Mouse (Mus musculus) cerebellum, adult 9-11 months (tissue): ENCODE measurements at regions not wholly inside any gene's neighbourhood (a gene's known extent, or its start where the extent isn't known, plus 50 kb on each side); places are given as distances from the start of the nearest gene placed in this dataset.
"Not testable (repeated sequence)": the region's sequence is repeated elsewhere in the genome, so short reads cannot be mapped to it uniquely, and the experiment has no call there.

ENCODE experiments used
- DNase-seq: peaks from one replicate; pipeline ENCODE4 v3.0.0; 2022

DNA sequence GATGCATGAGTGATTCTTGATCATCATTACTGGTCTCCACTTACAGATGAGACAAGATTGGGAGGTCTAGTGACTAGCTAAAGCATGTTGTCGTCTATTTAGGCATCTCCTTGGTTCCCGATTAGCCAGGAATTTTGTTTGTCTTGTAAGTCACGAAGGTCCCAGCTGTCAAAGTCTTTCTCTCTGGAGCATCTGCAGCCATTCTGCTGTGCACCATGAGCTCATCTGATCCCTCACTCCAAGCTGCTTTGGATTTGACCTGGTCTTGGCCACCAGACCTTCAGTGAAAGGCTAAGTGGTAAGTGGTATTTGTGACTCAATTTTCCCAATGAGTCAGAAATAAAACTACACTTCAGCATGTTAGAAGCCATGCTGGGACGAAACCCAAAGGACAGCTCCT, 53.3 kb upstream of the Creb5 start:
- DNase-seq: no peak

DNA sequence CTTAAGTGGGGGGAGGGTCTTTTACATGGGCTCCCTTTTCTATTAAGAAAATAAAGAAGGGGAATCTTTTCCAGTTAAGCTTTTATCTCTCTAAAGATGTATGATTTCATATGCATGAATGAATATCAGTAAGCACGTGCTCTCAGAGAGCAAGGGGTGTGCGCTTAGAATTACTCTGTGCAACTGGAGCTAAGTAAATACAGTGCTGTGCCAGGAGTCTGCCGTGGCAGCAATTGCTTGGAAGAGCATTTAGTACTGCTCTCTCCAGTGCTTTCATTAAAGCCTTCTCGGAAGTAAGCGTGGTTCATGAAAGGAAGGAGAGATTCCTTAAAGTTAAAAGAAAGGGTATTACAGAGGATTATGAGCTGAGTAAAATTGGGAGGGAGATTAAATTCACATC, 54.5 kb upstream of the Creb5 start:
- DNase-seq: no peak

DNA sequence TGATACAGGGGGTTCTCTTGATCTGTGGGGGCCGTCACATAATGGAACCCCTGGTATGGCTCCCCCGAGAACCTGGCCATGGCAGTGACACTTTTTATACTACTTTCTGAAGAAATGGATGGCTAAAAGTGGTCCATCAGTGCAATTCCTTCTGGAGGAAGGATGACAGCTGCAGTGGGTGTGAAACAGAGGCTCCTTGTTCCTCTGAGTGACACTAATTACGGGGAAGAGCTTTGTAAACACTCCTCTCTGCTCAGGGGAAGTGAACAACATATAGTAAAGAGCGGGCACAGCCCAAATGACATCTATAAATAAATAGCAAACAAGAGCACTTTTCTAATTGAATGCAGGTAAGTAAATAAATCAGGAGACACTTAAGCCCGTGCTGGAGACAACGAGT, 57.7 kb upstream of the Creb5 start:
- no peak for DNase-seq

DNA sequence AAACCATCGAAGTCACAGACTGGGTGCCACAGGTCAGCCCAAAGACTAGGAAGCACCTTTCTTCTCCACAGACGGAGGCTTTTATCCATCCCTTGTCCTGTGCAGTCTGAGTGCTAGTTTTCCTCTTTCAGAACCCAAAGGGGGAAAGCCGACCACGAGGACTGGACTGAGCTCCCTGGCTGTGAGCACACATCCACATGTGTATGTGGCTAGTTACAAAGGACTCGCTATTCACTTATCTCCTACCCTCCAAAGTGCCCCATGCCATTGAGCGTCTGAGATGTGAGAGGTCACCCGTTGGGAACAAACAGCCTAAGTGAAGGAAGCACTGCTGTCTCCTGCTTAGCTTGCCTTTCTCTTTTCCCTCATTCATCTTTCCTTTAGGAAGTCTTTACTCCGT, 65.0 kb upstream of the Creb5 start:
- no peak for DNase-seq

DNA sequence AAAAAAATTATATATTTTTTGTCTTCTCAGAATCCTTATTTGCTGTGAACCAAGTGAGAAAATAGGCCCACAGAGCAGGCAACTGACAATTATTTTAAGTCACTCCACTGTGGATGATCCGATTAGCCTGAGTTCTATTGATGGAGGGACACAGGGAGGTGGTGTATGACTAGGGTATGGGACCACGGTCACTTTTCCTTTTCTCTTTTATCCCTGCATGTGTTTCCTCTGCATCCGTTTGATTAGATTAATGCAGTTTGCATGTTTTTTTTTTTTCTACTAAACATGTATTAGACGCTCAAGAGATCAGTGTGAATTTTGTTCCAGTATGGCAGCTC, 65.4 kb upstream of the Creb5 start:
- DNase-seq: no peak

DNA sequence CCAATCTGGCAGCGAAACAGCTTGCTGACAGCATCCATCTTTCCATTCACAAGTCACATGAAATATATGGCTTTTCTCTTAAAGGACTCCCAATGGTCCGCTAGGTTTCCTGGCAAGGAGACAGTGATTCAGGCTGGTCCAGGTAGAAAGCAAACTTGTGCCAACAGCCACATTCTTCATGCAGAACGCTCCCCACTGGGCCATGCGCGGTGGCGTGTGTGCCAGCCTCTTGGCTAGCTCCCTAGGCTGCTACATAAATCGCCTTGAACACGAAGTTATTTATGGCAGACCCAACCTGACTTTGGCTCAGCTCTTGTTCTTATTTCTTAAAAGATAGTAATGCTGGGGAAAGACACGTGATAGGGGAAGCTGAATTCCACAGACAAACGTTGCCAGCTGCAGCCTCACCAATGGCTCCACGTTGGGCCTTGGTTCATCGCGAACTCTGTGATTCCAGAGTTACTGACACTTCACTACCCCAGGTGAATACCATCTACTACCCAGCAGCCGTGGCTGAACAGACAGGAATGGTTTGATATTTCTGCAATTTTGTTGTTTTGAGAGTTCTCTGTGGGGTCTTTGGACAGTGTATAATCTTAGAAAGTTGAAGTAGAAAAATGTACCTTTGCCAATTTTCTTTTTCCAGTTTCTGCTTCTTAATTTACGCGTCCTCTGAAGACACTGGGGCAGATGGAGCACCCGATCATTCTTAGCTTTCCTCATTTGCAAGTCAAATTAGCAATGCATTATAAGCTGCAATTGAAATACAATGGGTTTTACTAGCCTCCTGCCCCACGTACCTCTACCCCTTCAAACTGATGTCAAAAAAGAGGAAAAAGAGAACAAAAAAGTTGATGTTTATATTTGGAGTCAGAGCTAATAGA, 66.0 kb upstream of the Creb5 start:
- DNase-seq: peak; percentile 51

DNA sequence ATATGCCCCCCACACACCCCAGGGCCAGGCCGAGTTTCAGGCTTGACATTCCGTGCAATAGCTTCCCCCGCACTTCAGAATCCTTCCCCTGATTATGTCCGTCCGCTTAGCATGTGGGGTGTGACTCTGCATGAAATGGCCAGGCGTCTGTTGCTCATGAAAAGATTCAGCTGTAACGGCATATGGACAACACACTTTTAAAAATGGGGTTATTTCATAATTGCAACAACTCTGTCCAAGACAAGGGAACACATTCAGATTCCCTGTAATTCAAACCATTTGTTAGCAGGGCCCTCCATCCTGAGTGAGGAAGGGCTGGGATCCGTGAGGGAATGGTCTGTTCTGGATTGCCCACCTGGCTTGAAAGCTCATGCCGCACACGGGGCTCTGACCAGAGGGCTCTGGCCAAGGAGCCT, 68.2 kb upstream of the Creb5 start:
- DNase-seq: no peak

DNA sequence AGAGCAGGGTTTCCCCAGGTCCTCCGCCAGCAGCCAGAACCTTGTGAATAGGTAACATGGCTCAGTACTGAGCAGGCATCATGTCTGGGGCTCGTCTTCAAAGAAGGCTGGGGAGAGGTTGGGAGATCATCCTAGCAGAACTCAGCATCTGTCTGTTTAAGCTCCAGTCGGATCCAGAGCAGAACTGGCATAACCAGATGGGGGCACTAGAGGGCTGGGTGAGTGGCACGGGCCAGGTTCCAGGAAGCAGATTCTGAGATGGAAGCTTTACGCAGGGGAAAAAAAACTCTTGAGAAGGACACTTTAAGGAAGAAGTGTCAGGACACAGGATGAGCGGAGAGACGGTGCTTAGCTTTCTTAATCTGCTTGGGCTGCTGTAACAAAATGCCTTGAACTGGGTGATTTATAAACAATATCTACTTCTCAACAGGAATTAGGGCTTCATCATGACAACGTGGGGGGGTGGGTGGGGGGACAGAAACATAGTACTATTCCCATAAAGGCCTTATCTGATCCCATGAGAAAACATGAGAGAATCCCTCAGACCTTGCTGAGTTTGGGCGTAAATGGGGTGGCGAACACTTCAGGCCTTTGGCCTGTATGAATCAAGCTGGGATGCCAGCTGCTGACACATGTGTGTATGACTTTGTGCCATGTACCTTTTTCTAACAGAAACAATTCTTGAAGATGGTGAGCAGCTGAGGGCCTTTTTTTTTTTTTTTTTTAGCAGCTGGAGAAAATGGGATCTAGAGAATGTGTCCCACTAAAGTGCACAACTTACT, 69.6 kb upstream of the Creb5 start:
- peak; percentile 58 for DNase-seq

DNA sequence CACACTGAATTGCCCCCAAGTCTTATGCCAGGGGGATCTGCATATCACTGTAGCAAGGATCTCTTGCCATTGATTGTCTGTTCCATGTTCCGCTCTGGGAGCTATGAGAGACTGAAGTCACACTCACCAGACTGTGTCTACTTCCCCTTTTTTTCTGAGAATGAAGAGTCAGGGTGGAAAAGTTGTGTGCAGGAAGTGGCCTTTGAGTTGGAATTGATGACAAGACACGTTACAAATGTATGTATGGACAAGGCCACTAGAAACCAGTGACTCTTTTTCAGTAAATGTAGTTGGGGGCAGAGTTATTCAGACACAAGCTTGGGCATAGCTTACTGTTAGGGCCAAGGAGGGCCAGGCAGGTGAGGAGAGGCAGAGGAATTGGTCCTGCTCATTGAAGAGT, 70.4 kb upstream of the Creb5 start:
- DNase-seq: no peak

DNA sequence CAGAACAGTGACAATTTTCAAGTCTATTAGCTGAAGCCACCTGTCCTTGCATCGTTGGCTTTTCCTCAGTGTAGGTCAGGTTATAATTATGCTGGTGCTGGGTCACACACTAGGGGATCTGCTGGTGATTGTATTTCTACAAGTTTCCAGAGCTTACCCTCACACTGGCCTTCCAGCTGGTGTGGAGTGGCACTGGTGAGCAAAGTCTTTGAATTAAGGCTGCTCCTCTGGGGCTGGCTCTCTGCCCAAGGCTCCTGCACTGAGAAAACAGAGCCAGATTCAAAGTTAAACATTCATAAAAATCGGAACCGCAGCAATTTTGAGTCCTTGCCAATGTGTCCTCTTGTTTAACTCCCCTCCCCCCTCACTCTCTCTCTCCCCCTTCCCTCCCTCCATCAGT, 75.7 kb upstream of the Creb5 start:
- DNase-seq: no peak

DNA sequence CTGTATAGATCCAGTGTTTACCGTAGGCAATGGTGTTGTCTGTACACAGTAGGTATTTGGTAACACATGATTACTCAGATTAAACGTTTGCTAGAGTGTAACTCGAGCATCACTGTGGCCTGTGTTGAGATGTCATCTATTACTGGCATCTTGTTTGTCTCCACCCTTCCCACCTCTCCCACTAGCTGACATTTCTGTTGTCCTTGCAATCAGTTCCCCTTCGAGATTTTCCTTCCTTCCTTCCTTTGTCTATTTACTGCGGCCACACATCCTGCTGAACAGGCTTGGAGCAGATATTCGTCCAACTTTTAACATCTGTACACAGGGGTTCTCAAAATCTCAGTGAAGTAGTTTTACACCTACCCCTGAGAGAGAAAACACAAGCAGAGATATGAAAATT, 77.7 kb upstream of the Creb5 start:
- DNase-seq: no peak

DNA sequence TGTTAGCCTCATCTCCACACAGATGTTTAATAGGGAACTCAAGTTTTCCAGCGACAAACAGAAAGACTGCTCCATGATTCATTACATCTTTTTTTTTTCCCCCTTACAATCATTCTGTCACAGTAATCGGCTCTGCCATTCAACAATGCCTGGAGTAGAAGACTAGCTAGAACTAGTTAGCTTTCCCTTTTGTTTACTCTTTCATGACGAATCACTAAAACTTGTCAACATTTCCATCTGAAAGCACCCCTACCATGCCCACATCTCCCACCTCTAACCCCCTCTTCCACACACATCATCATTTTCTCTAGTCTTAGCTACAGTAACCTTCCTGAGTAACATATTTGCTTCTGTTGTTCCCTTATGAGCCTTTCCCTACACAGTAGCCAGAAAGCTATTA, 78.6 kb upstream of the Creb5 start:
- DNase-seq: no peak

DNA sequence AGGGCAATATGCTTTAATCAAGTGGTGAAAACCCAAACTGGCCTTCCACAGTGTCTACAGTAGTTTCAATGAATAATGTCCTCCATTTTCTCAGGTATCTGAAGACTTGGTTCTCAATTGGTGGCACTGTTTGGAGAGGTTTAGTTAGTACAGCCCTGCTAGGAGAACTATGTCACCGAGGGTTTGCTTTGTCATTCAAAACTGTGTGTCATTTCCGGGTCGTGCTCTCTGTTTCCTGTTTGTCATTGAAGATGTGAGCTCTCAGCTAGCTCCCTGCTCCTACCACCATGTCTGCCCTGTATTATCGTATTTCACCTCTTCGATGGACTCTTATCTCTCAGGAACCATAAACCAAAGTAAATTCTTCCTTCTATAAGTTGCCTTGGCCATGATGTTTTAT, 79.3 kb upstream of the Creb5 start:
- DNase-seq: no peak

DNA sequence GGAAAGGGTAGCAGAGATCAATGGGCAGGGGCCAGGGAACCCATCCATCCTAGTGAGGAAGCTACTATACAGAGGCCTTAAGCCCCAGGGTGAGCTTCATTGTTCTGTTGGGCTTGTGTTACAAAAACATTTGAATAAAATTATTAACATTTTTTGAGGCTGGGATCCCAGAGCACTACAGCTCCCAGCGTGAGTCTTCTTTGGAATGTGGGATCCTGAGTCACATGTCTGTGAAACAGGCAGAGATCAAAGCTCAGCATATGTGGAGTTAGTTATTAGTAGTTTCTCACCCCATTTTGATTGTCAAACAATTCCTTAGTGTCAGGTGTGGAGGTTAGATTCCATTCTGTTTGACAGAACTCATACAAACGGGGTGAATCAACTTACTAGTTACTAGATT, 79.7 kb upstream of the Creb5 start:
- DNase-seq: no peak

DNA sequence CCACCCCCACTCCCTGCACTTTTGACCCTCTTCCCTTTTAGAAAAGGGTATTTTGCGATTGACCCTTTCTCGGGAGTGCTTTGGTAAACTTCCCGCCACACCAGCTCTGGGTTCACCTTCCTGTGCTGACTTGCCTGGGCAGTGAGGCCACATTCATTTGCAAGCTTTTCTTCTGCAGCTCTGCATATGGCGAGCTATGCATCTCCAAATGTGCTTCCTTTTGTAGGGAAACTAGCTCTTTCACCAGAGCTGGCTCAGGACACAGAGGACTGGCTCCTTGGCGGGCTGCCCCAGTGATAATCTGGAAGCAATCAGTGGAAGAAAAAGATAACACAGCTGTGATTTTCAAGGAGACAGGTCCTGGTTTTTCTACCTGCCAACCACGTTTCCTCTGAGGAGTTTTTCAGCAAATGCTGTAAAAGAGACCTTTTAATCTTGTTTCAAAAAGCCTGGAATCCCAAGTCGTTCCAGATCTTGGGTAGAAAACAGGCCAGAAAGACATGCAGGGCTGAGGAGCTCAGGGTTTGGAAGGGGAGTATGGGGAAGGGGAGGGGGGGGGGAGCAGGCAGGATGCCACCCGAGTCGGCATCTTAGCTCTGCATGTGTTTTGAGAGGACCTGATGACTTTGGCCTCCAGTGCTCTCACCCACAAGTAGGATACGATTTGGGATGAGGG, 85.7 kb upstream of the Creb5 start:
- DNase-seq: peak; percentile 14

DNA sequence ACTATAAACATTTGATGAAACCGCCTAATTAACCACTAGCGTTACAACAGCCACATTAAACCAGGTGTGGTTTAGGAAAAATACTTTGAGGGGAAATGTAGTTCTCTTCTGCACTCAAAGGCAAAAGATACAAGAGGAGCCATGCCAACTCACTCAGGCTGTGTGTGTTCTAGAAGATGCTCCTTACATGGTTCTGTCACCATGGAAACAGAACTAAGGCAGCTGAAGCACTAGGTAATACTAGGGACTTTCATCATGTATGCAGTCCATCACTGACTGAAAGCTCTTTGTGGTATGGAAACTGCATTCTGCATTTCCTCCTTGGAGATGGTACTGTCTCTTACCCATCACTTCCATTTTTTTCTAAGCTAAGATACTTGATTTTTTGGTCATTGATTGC, 87.6 kb upstream of the Creb5 start:
- no peak for DNase-seq

DNA sequence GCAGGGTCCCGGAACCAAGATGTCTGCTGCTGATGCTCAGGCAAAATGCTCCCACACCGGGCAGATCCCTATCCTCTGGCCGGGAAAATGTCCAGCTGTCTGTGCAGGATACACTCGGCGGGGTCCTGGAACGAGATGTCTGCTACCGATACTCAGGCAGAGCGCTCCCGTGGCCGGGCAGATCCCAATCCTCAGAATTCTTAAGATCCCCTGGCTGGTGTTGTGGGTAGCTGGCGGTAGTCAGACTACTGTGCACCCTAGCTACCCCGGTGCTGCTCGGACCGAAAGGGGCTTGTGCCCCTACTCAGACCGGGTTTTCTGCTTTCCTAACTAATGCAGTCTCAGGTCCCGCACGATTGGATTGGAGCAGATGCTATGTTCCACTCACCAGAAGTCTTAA, 104.9 kb upstream of the Creb5 start:
- DNase-seq: not testable (repeated sequence)

DNA sequence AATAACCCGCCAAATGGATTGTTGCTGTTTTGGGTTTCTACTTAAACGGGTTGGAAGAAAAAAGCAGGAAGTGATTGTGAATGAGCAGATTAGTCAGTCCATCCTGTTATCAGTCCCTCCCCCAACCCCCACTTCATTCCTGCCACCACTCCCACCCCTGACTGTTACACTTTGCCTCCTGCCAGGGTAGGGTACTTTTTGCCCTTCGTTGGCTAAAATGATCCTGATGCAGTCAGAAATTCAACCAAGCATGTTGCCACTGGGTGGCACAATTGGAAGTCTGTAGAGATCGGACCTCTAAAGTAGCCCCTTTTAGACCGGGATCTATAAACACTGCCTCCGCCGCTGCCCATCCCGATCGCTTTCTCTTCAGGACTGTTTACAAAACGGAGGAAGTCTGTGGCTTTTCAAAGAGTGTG, 96.0 kb upstream of the Jazf1 start:
- DNase-seq: no peak

DNA sequence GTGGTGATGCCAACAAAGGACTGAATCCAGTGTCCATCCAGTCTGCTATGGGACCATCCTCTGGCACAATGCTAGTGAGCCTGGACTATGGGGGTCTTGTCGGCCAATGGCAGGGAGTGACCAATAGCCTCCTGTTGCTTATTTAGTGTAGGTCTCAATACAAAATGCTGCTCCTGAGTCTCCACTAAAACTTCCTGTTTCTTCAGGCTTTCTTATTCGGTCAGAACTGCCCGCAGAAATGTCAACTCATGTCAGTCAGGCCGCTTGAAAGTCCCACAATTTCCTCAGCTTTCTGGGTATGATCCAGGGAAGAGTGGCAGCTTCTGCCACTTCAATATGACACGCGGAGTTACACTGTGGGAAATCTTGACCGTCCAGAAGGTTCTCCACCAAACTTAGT, 94.7 kb upstream of the Jazf1 start:
- no peak for DNase-seq

DNA sequence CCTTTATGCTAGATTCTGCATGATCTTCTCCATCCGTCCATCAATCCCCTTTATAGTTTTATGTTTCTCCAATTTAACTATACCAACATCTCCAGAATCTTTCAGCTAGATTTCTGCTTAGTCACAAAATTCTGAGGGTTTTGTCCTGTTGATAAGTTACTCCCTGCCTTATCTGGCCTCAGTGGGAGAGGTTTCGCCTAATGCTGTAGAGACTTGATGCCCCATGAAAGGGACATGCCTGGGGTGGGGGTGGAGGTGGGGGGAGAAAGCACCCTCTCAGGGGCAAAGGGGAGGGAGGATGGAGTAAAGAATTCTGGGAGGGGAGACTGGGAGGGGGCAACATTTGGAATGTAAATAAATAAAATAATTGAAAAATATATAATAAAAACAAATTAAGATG, 93.2 kb upstream of the Jazf1 start:
- DNase-seq: no peak

DNA sequence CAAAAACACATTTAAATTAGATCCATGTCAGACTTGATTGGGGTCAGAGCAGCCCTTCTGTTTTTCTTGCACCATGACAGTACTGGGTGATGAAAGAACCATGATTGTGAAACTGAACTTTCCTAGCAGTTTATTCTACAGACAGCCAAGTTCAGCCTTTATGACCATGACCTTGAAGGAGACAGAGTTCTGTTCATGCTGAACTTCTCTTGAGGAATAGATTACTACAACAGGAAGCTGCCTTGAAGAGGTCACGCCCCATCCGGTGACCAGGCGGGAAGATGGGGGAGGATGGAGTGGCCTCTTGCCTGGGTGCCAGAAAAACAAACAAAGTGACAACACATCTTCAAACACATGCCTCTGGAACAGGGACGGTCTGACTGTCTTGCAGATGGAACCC, 86.2 kb upstream of the Jazf1 start:
- DNase-seq: no peak

DNA sequence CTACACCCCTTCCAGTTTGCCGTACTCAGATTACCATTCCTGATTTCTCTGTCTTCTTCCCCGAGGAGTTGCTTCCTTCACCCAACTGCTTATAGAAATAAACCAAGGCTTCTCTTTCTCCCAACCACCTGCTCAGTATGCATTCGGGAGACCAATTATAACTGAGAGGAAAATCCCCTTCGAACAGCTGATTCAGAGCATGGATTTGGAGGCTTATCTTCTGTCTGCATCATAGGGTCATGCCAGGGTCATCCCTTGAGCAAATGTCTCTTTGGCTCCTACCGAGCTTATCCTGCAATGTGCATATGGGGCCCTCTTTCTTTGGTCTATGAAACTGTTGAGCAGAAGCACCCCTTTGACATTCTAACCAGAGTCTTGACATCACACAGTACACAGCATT, 79.0 kb upstream of the Jazf1 start:
- DNase-seq: no peak

DNA sequence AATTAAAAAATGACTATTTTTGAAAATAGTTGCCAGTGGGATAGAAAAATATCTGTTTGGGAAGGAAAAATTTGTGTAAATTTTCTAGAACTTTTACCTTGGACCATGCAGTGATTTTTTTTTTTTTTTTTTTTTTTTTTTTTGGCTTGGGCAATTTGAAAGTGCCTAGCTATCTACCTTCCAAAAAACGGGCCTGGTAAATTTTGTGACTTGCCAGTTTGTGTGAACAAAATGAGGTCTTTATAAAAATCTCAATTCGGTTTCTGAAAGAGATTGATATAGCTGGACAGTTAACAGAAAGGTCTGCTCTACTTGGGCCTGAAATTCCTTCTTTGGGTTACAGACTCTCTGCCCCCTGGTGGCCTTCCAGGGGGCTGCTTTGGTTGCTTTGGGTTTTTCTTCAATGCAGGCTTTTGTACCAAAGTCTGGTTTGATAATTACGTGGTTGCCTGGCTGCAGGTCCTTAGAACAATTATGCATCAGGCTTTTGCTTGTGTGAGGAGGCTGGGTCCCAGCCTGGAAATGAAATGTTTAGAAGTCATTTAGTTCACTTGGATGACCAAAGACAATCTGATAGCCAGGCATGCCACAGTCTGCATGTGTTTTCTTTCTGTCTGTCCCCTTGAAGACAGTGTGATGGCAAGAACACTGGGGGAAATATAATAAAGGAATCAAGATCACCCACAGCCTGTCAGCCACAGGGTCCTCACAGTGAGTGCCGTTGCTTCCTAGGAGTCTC, 75.6 kb upstream of the Jazf1 start:
- DNase-seq: peak; percentile 25
